Mouse (Mus musculus): ENCODE measurements around the gene Bmper.

DNA sequence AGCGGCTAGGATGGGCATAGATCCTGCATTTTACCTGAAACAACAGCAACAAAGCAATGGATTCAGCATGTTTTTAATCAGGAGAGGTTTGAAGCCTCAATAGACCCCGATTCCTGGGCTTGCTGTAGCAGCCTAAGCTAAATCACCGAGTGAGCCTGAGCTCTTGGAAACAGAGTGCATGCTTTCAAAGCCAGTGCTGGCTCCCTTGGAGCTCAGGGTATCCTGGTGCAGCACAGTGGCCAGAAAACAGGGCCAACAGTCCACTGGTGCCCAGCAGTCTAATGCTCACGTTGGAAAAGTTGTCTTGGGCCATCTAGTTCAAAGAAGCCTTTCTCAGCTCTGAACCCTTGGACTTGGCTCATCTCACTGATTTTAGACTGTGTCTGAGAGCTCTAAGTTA lies 45.4 kb upstream of the Bmper start:
- TF ChIP-seq POLR2A (IDR thresholded peaks at IDR 0.05; ENCODE audit: borderline replicate concordance, extremely low read depth, low read depth, low read length) (no peak), CTCF (IDR thresholded peaks at IDR 0.05; ENCODE audit: insufficient read depth, low read length) (no peak)
